Mouse (Mus musculus): ENCODE results near the gene Calb2. TPM values are rescaled to one million over a fixed set of nuclear protein-coding genes. Genes with fewer than 3 reads are reported as not detected.

Calb2 gene
- polyA plus RNA-seq (2014; fragmentation: Nextera tagmentation; extraction: Ambion mirVana) = 22.7 and 23.0 TPM in 2 replicates

DNA sequence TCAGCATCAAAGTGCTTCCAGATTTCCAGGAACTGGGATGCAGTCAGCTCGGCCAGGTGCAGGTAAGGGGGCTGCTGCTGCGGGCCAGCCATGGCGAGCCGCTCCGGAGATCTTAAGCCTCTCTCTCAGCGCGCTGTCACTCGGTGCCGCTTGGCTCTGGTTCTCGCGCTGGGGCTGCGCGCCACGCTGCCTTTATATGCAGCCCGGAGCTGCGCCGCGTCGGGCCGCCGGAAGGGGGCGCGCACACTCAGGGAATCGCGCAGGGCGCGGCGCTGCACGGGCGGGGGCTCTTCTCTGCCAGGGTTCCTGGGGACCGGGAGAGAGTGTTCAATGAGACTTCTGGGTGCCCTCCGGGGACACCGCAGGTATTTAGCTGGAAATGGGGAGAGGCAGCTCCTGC lies at the start of gene Calb2:
TSS of gene Calb2 (minus strand) at position 165 of the 400 bp plus-strand sequence.
- Histone ChIP-seq H3K9me3 (ENCODE audit: low read depth, low read length) (no peaks in the 10 kb centered on the region), H3K4me2 (peak within 1 kb of the TSS; percentile 47), H3K4me1 (ENCODE audit: insufficient read depth) (no peaks in the 10 kb centered on the region), H3K27ac (ENCODE audit: low read depth) (no peak within 1 kb of the TSS), H3K9ac (no peak within 1 kb of the TSS), H3K4me3 (ENCODE audit: low read depth, low read length) (peak within 1 kb of the TSS; percentile 9; the same call in 1 of the 2 replicates), H3K36me3 (ENCODE audit: insufficient read depth) (no peaks in the 10 kb centered on the region), H3K27me3 (ENCODE audit: insufficient read depth, low read length) (peaks cover 22% of the 10 kb centered on the region)
- WGBS = under 1% methylated on average over 33 of the region's 33 CpGs
- peak; percentile 86 for DNase-seq
- peak; percentile 70 for TF ChIP-seq CTCF (IDR thresholded peaks at IDR 0.05; ENCODE audit: low read depth)
- peak; percentile 94 for ATAC-seq (ENCODE audit: insufficient read depth)

DNA sequence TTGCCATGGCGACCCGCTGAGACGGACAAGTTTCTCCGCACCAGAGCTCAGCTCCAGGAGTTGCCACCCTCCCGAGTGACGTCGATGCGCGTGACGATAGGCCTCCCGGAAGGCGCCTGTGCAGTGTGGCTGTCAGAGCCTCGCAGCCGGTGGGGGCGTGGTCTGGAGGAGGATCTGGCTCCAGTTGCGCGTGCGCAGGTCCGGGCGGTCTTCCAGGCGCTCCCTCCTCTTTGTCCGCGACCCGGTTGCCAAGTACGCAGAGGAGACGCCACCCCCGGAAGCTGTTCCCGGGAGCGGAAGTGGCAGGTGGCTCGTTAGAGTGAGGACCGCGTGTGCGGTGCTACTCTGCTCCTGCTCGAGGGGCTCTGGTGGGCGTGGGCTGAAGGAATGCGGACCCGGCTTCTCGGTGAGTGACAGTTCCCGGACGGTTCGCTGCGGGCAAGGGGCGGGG lies 49.7 kb upstream of the Calb2 start:
- peaks cover 18% of the 10 kb centered on the region for H3K36me3 ChIP-seq (ENCODE audit: insufficient read depth)
- ATAC-seq (ENCODE audit: insufficient read depth) = peak; percentile 99
- peak overlapping the region; percentile 45 for H3K9ac ChIP-seq
- no peaks in the 10 kb centered on the region for H3K27me3 ChIP-seq (ENCODE audit: insufficient read depth, low read length)
- H3K4me1 ChIP-seq (ENCODE audit: insufficient read depth) = peaks cover 3% of the 10 kb centered on the region; the same call in 1 of the 2 replicates
- DNase-seq = peak; percentile 99
- H3K4me2 ChIP-seq = peak overlapping the region; percentile 73
- no peaks in the 10 kb centered on the region for H3K9me3 ChIP-seq (ENCODE audit: low read depth, low read length)
- no peak for TF ChIP-seq CTCF (IDR thresholded peaks at IDR 0.05; ENCODE audit: low read depth)
- peak overlapping the region; percentile 60 for H3K4me3 ChIP-seq (ENCODE audit: low read depth, low read length)
- under 1% methylated on average over 43 of the region's 43 CpGs for WGBS
- H3K27ac ChIP-seq (ENCODE audit: low read depth) = no peak overlapping the region

DNA sequence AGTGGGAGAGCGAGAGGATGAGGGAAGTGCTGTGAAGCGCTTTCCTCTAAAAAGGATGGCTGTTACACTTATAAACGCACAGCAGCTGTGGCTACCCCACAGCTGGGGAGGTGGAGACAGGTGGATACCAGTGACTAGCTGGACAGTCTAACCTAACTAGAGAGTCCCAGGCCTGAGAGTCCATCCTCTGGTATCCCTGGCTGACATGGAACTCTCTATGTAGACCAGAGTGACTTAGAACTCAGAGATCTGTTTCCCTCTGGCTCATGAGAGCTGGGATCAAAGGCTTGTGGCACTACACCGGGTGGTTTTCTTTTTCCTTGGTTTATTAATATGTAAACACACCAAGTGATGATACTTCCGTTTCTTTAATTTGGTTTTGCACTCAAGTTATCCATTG lies 49.2 kb upstream of the Calb2 start:
- H3K4me2 ChIP-seq = peak overlapping the region; percentile 73
- peaks cover 3% of the 10 kb centered on the region; the same call in 1 of the 2 replicates for H3K4me1 ChIP-seq (ENCODE audit: insufficient read depth)
- ATAC-seq (ENCODE audit: insufficient read depth) (peak; percentile 50), DNase-seq (no peak)
- WGBS = 33% methylated on average over 5 of the region's 5 CpGs
- H3K9me3 ChIP-seq (ENCODE audit: low read depth, low read length) = no peaks in the 10 kb centered on the region
- peaks cover 12% of the 10 kb centered on the region for H3K36me3 ChIP-seq (ENCODE audit: insufficient read depth)
- H3K9ac ChIP-seq = no peak overlapping the region
- peak overlapping the region; percentile 60 for H3K4me3 ChIP-seq (ENCODE audit: low read depth, low read length)
- no peaks in the 10 kb centered on the region for H3K27me3 ChIP-seq (ENCODE audit: insufficient read depth, low read length)
- H3K27ac ChIP-seq (ENCODE audit: low read depth) = no peak overlapping the region
- no peak for TF ChIP-seq CTCF (IDR thresholded peaks at IDR 0.05; ENCODE audit: low read depth)

DNA sequence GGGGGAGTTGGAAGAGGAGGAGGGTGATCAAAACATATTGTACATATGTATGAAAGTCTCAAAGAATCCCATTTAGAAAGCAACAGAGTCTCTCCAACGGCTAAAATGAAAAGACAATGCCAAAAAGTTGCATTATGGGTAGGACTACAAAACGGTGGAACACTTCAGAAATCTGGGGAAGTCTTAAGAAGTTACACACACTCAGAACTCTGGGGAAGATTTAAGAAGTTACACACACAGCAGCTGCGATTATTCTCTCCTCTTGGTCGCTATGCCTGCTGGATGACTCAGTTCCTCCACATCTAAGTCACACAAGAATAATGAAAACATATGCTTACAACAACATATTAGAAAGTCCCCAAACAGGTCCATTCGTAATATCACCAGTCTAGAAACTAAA lies 48.2 kb upstream of the Calb2 start:
- Histone ChIP-seq H3K36me3 (ENCODE audit: insufficient read depth) (peaks cover 3% of the 10 kb centered on the region), H3K9me3 (ENCODE audit: low read depth, low read length) (no peaks in the 10 kb centered on the region), H3K27ac (ENCODE audit: low read depth) (no peak overlapping the region), H3K4me1 (ENCODE audit: insufficient read depth) (peaks cover 3% of the 10 kb centered on the region; the same call in 1 of the 2 replicates), H3K9ac (no peak overlapping the region), H3K4me2 (no peak overlapping the region), H3K4me3 (ENCODE audit: low read depth, low read length) (no peak overlapping the region), H3K27me3 (ENCODE audit: insufficient read depth, low read length) (no peaks in the 10 kb centered on the region)
- TF ChIP-seq CTCF (IDR thresholded peaks at IDR 0.05; ENCODE audit: low read depth) = no peak
- 75% methylated on average over 5 of the region's 5 CpGs for WGBS
- DNase-seq (no peak), ATAC-seq (ENCODE audit: insufficient read depth) (no peak)

DNA sequence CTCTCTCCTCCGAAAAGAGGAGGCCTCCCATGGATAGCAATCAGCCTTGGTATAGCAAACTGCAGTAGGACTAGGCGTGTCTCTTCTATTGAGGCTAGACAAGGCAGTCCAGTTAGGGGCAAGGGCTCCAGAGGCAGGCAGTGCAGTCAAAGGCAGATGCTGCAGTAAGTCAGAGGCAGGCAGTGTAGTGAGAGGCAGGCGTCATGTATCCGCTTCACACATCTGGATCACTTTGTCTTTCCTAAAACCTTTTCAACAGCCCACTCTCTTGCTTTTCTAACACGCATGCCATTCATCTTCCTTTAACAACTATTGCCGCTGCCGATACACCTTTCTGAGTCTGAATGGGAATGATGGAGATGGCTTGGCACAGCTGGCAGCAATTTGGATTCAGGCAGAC lies 47.4 kb upstream of the Calb2 start, which contains the start of gene Cmtr2:
TSS of gene Cmtr2 (plus strand) at position 301 of the 400 bp plus-strand sequence.
- 64% methylated on average over 7 of the region's 7 CpGs for WGBS
- H3K27me3 ChIP-seq (ENCODE audit: insufficient read depth, low read length) = no peaks in the 10 kb centered on the region
- H3K4me1 ChIP-seq (ENCODE audit: insufficient read depth) = peaks cover 3% of the 10 kb centered on the region; the same call in 1 of the 2 replicates
- H3K4me3 ChIP-seq (ENCODE audit: low read depth, low read length) = no peak within 1 kb of the TSS
- no peak for DNase-seq
- H3K4me2 ChIP-seq = no peak within 1 kb of the TSS
- H3K9ac ChIP-seq = no peak within 1 kb of the TSS
- no peak for TF ChIP-seq CTCF (IDR thresholded peaks at IDR 0.05; ENCODE audit: low read depth)
- no peaks in the 10 kb centered on the region for H3K36me3 ChIP-seq (ENCODE audit: insufficient read depth)
- H3K9me3 ChIP-seq (ENCODE audit: low read depth, low read length) = no peaks in the 10 kb centered on the region
- no peak within 1 kb of the TSS for H3K27ac ChIP-seq (ENCODE audit: low read depth)
- ATAC-seq (ENCODE audit: insufficient read depth) = no peak

DNA sequence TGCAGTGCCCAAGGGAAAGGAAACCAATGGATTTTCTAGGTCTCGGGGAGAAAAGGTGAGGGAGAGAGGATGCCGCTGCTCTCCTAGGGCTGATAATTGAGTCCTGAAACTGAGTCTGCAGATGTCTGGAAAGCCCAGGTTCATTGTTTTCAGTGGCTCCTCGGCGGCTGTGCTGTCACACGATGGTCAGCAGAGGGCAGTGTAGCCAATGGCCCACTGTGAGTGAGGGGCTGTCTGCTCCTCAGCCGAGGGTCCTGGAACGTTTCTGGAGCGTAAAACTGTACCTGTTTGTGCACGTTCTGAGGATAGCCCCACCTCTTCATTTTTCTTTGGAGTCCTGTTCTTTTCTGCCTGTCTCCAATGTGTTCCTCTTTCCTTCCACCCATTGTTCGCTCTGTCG lies 33.8 kb upstream of the Calb2 start:
- Histone ChIP-seq H3K27me3 (ENCODE audit: insufficient read depth, low read length) (no peaks in the 10 kb centered on the region), H3K36me3 (ENCODE audit: insufficient read depth) (no peaks in the 10 kb centered on the region), H3K9ac (no peak overlapping the region), H3K4me3 (ENCODE audit: low read depth, low read length) (no peak overlapping the region), H3K27ac (ENCODE audit: low read depth) (no peak overlapping the region), H3K4me1 (ENCODE audit: insufficient read depth) (no peaks in the 10 kb centered on the region), H3K9me3 (ENCODE audit: low read depth, low read length) (no peaks in the 10 kb centered on the region), H3K4me2 (no peak overlapping the region)
- 34% methylated on average over 11 of the region's 11 CpGs for WGBS
- DNase-seq = peak; percentile 42
- ATAC-seq (ENCODE audit: insufficient read depth) = no peak
- TF ChIP-seq CTCF (IDR thresholded peaks at IDR 0.05; ENCODE audit: low read depth) = peak; percentile 70

DNA sequence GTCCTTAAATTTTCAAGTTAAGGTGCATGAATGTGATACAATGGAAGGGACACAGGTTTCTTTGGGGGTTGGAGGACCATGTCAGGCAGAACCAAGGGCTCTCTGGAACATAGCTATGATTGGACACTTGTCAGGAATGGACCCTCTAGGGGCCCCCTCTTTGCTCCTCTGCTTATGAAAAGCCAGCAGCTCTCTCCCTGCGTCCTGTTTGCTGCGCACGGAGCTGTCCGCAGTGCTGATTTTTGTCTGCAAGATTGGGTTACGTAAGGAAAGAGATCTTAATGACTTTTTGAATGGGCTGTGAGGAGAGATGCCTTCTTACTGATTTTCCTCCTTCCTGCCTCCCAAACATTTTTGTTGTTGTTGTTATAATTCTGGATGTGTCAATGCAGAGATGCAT lies 28.7 kb upstream of the Calb2 start:
- Histone ChIP-seq H3K36me3 (ENCODE audit: insufficient read depth) (no peaks in the 10 kb centered on the region), H3K4me1 (ENCODE audit: insufficient read depth) (no peaks in the 10 kb centered on the region), H3K27me3 (ENCODE audit: insufficient read depth, low read length) (no peaks in the 10 kb centered on the region), H3K9ac (no peak overlapping the region), H3K4me2 (no peak overlapping the region), H3K27ac (ENCODE audit: low read depth) (no peak overlapping the region), H3K4me3 (ENCODE audit: low read depth, low read length) (no peak overlapping the region), H3K9me3 (ENCODE audit: low read depth, low read length) (no peaks in the 10 kb centered on the region)
- no peak for ATAC-seq (ENCODE audit: insufficient read depth)
- TF ChIP-seq CTCF (IDR thresholded peaks at IDR 0.05; ENCODE audit: low read depth) = no peak
- WGBS = 0% methylated on average over 5 of the region's 5 CpGs
- peak; percentile 94 for DNase-seq
